Mouse (Mus musculus) hindbrain, embryonic 15.5 days (tissue): ENCODE measurements around the gene She. TPM values are rescaled to one million over a fixed set of nuclear protein-coding genes. Genes with fewer than 3 reads are reported as not detected.

ENCODE experiments used
- ATAC-seq: fragments of 200-750 bp; cut with Nextera tagmentation; 2 replicates; pipeline ENCODE4 v1.8.0; 2017; ENCODE audit warnings: low read depth, moderate number of reproducible peaks, moderate TSS enrichment; ENCODE audit not compliant: low FRiP score
- H3K27ac ChIP-seq: fragments of 300-500 bp; sonication (generic); replicated peaks from 2 replicates; pipeline ENCODE4 v1.5.1; 2015; ENCODE audit warnings: mild to moderate bottlenecking, inconsistent platforms
- H3K27me3 ChIP-seq: fragments of 300-500 bp; sonication (generic); 2 replicates; pipeline ENCODE4 v1.6.1; 2015; ENCODE audit warnings: control low read depth, inconsistent platforms
- H3K36me3 ChIP-seq: fragments of 300-500 bp; sonication (generic); 2 replicates; pipeline ENCODE4 v1.6.1; 2015; ENCODE audit warnings: control low read depth, inconsistent platforms
- H3K4me1 ChIP-seq: fragments of 300-500 bp; sonication (generic); replicated peaks from 2 replicates; pipeline ENCODE4 v1.6.1; 2015; ENCODE audit warnings: control low read depth, inconsistent platforms
- H3K4me2 ChIP-seq: fragments of 300-500 bp; sonication (generic); 2 replicates; pipeline ENCODE4 v1.6.1; 2015; ENCODE audit warnings: moderate library complexity, mild to moderate bottlenecking, inconsistent platforms
- H3K4me3 ChIP-seq: fragments of 300-500 bp; sonication (generic); 2 replicates; pipeline ENCODE4 v1.5.1; 2015; ENCODE audit warnings: mild to moderate bottlenecking, inconsistent platforms
- H3K9ac ChIP-seq: fragments of 300-500 bp; sonication (generic); 2 replicates; pipeline ENCODE4 v1.6.1; 2015; ENCODE audit warnings: inconsistent platforms
- H3K9me3 ChIP-seq: fragments of 300-500 bp; sonication (generic); 2 replicates; pipeline ENCODE4 v1.6.1; 2016; ENCODE audit warnings: control low read depth, inconsistent platforms
- WGBS: fragments of 180-500 bp; shearing (Covaris S2); methylation state at CpG from one replicate; pipeline ENCODE4 v1.1.7; 2015; 5-methylcytosine and 5-hydroxymethylcytosine counted together
- polyA plus RNA-seq: library from polyadenylated mRNA; unstranded; fragments of >200 nt; fragmentation: Nextera tagmentation; extraction: Ambion mirVana; gene quantifications from 2 replicates; pipeline ENCODE4 v1.2.1, GENCODE M21; 2015

Gene She
- polyA plus RNA-seq, 1 experiment from 2014 or later = 1.6 TPM

- no peaks in the 10 kb centered on the region for H3K4me1 ChIP-seq
- no peak overlapping the region for H3K4me3 ChIP-seq
- H3K27ac ChIP-seq = no peak overlapping the region
- 70% methylated on average over 5 of the region's 5 CpGs for WGBS
- ATAC-seq = no peak
- no peaks in the 10 kb centered on the region for H3K27me3 ChIP-seq
- H3K36me3 ChIP-seq = no peaks in the 10 kb centered on the region
- no peak overlapping the region for H3K9ac ChIP-seq
- H3K9me3 ChIP-seq = no peaks in the 10 kb centered on the region
- H3K4me2 ChIP-seq = no peak overlapping the region
Measured at GRCm38 (mm10) chr3:89800774-89801506, 30.2 kb upstream of the She start.

GRCm38 (mm10) chr3:89801507-89801847, 29.7 kb upstream of the She start:
- Histone ChIP-seq H3K4me2 (no peak overlapping the region), H3K9ac (no peak overlapping the region), H3K27me3 (no peaks in the 10 kb centered on the region), H3K9me3 (no peaks in the 10 kb centered on the region), H3K4me3 (no peak overlapping the region), H3K27ac (no peak overlapping the region), H3K36me3 (no peaks in the 10 kb centered on the region), H3K4me1 (no peaks in the 10 kb centered on the region)
- ATAC-seq = no peak
- 52% methylated on average over 3 of the region's 3 CpGs for WGBS

DNA sequence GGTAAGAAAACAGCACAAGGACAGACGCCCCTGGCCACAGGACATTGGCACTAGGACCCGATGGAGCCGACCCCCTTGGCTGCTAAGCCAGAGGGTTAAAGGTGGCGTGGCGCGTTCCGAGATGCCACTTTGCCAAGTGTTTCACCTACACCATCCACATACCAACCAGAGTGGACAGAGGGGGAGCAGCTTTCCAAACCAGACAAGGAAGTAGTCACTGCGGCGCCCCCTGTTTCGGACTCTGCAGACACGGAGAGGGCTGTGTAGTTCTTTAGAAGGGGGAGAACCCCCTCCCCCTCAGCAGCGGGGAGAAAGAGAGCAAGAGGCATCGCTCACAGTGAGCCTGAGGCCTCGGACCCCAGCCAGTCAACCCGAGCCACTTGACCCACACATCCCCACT, 28.3 kb upstream of the She start:
- Histone ChIP-seq H3K9me3 (no peaks in the 10 kb centered on the region), H3K27ac (no peak overlapping the region), H3K9ac (no peak overlapping the region), H3K27me3 (no peaks in the 10 kb centered on the region), H3K36me3 (no peaks in the 10 kb centered on the region), H3K4me2 (no peak overlapping the region), H3K4me3 (no peak overlapping the region), H3K4me1 (no peaks in the 10 kb centered on the region)
- ATAC-seq = no peak
- WGBS = 66% methylated on average over 15 of the region's 15 CpGs

GRCm38 (mm10) chr3:89805179-89805578, 26.0 kb upstream of the She start:
- ATAC-seq = no peak
- Histone ChIP-seq H3K4me3 (no peak overlapping the region), H3K4me2 (no peak overlapping the region), H3K9ac (no peak overlapping the region), H3K27ac (no peak overlapping the region), H3K4me1 (no peaks in the 10 kb centered on the region), H3K9me3 (no peaks in the 10 kb centered on the region), H3K27me3 (no peaks in the 10 kb centered on the region), H3K36me3 (no peaks in the 10 kb centered on the region)
- 71% methylated on average over 4 of the region's 4 CpGs for WGBS

DNA sequence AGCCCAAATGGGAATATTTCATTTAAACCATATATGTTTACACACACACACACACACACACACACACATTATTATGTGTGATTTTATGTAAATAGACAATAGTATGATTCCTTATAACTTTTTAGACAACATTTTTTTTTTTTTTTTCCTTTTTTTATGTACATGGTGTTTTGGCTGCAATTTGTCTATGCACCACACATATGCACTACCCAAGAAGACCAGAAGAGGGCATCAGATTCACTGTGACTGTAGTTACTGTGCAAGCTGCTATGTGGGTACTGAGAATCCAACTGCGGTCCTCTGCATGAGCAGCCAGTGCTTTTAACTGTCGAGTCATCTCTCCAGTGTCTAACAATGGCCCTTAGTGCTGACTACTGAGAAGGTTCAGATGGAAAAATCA, 24.4 kb upstream of the She start:
- H3K9ac ChIP-seq = no peak overlapping the region
- H3K4me3 ChIP-seq = no peak overlapping the region
- H3K9me3 ChIP-seq = no peaks in the 10 kb centered on the region
- H3K27me3 ChIP-seq = no peaks in the 10 kb centered on the region
- ATAC-seq = no peak
- no peak overlapping the region for H3K27ac ChIP-seq
- no peaks in the 10 kb centered on the region for H3K4me1 ChIP-seq
- 94% methylated on average over 2 of the region's 2 CpGs for WGBS
- H3K4me2 ChIP-seq = no peak overlapping the region
- H3K36me3 ChIP-seq = no peaks in the 10 kb centered on the region

DNA sequence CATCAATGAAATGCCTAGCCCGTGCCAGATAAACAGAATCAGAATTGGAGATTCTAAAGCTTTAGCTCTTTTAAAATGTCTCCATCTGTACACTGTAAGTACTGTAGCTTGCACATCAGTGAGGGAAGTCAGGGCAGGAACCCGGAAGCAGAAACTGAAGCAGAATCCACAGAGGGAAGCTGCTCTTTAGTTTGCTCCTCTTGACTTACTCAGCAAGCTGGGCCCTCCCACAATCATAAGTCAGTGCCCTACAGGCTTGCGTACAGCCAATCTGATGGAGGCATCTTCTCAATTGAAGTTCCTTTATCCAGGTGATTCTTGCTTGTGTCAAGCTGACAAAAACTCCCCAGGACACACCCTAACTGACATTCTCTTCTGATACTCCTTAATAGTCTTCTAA, 24.0 kb upstream of the She start:
- Histone ChIP-seq H3K4me3 (no peak overlapping the region), H3K27ac (no peak overlapping the region), H3K4me2 (no peak overlapping the region), H3K9me3 (no peaks in the 10 kb centered on the region), H3K36me3 (no peaks in the 10 kb centered on the region), H3K9ac (no peak overlapping the region), H3K4me1 (no peaks in the 10 kb centered on the region), H3K27me3 (no peaks in the 10 kb centered on the region)
- no peak for ATAC-seq
- WGBS = 93% methylated on average over 3 of the region's 3 CpGs

DNA sequence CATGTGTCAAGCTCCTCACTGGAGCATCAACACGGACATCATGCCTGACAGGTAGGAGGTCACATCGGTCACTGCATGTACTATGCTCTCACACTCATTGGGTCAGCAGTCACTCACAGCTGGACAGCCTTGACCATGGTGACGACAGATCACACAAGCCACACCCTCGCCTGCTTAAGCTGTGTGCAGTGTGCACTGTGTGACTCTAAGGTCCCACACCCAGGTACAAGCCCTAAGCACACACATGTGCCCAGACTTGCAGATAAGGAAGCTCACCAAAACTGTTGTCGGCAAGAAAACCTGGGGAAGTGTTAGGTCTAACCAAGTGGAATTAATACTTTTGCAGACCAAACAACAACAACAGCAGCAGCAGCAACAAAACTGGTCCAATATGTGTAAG, 23.3 kb upstream of the She start:
- Histone ChIP-seq H3K36me3 (no peaks in the 10 kb centered on the region), H3K9me3 (no peaks in the 10 kb centered on the region), H3K4me3 (no peak overlapping the region), H3K4me1 (no peaks in the 10 kb centered on the region), H3K9ac (no peak overlapping the region), H3K4me2 (no peak overlapping the region), H3K27ac (no peak overlapping the region), H3K27me3 (no peaks in the 10 kb centered on the region)
- 83% methylated on average over 5 of the region's 5 CpGs for WGBS
- ATAC-seq = no peak

DNA sequence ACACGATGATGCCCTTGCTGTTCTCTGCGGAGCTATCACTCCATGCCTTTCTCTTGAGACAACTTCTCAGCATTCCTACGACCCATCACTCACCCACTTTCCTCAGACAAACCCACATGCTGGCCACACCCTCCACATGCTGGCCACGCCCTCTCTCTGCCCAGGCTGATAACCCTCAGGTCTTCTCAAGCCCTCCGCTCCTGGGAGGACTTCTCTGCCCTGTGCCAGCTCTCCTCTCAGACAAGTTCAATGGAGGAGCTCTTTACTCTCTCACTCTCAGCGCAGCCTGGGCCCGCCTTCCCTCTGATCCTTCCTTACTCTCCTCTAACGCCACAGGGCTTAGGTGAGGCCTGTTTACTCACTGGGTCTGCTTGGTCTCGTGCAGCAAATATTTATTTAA, 22.5 kb upstream of the She start:
- Histone ChIP-seq H3K4me3 (no peak overlapping the region), H3K4me1 (no peaks in the 10 kb centered on the region), H3K27ac (no peak overlapping the region), H3K9me3 (no peaks in the 10 kb centered on the region), H3K27me3 (no peaks in the 10 kb centered on the region), H3K36me3 (no peaks in the 10 kb centered on the region), H3K4me2 (no peak overlapping the region), H3K9ac (no peak overlapping the region)
- ATAC-seq = no peak
- WGBS = 60% methylated on average over 9 of the region's 9 CpGs

DNA sequence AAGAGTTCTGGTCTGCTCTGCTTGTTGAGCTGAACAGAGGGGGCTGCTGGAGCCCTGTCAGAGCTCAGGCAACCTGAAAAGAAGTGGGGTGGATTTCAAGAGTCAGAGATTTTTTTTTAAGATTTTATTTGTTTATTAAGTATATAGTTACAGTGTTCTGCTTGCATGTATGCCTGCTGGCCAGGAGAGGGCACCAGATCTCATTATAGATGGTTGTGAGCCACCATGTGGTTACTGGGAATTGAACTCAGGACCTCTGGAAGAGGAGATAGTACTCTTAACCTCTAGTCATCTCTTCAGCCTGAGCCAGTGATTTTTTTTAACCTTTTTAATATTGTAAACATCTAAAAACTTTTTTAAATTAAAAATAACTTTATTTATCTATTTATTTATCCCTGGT, 20.3 kb upstream of the She start:
- H3K4me1 ChIP-seq = no peaks in the 10 kb centered on the region
- H3K9me3 ChIP-seq = no peaks in the 10 kb centered on the region
- ATAC-seq = no peak

GRCm38 (mm10) chr3:89812166-89812565, 19.0 kb upstream of the She start:
- Histone ChIP-seq H3K27me3 (no peaks in the 10 kb centered on the region), H3K27ac (no peak overlapping the region), H3K4me1 (no peaks in the 10 kb centered on the region), H3K4me2 (no peak overlapping the region), H3K36me3 (no peaks in the 10 kb centered on the region), H3K4me3 (no peak overlapping the region), H3K9ac (no peak overlapping the region), H3K9me3 (no peaks in the 10 kb centered on the region)
- WGBS = 77% methylated on average over 3 of the region's 3 CpGs
- no peak for ATAC-seq

More for the DNA sequence above, 20.3 kb upstream of the She start:
- no peaks in the 10 kb centered on the region for H3K36me3 ChIP-seq
- no peaks in the 10 kb centered on the region for H3K27me3 ChIP-seq
- no peak overlapping the region for H3K4me3 ChIP-seq
- H3K27ac ChIP-seq = no peak overlapping the region
- H3K9ac ChIP-seq = no peak overlapping the region
- H3K4me2 ChIP-seq = no peak overlapping the region

DNA sequence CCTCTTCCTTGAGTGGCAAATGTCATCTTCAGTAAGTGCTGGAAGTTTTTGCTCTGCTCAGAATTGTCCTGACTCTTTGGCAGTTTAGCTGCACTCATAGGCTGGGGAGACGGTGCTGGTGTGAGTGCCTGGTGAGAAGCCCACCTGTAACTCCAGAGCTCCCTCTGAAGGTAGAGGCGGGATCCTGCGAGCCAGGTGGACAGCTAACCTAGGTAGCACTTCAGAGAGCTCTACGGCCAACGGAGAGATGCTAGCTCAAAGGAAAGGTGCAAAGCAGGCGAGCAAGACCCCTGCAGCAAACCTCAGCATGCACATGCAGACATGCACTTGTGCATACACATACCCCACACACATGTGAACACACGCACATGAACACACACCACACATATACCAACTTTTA, 17.1 kb upstream of the She start:
- Histone ChIP-seq H3K4me3 (no peak overlapping the region), H3K4me2 (no peak overlapping the region), H3K4me1 (no peaks in the 10 kb centered on the region), H3K9ac (no peak overlapping the region), H3K36me3 (no peaks in the 10 kb centered on the region), H3K27ac (no peak overlapping the region), H3K27me3 (no peaks in the 10 kb centered on the region), H3K9me3 (no peaks in the 10 kb centered on the region)
- ATAC-seq = no peak
- WGBS = 83% methylated on average over 7 of the region's 7 CpGs

DNA sequence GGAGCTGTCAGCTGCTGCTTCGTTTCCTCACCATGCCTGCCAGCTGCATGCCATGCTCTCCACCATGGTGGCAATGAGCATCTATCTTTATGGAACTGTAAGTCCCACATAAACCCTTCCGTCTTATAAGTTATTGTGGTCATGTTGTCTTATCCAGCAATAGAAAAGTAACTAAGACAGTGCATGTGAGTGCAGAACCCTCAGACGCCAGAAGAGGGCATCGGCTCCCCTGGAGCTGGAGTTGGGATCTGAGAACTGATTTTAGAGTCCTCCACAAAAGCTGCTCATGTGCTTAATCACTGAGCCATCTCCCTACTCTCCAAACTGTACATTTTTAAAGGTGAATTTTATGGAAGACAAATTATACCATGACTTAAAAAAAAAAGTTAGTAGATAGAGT, 14.1 kb upstream of the She start:
- Histone ChIP-seq H3K4me2 (no peak overlapping the region), H3K9ac (no peak overlapping the region), H3K27me3 (no peaks in the 10 kb centered on the region), H3K36me3 (no peaks in the 10 kb centered on the region), H3K4me1 (no peaks in the 10 kb centered on the region), H3K4me3 (no peak overlapping the region), H3K27ac (no peak overlapping the region), H3K9me3 (no peaks in the 10 kb centered on the region)
- no peak for ATAC-seq
- 72% methylated on average over 4 of the region's 4 CpGs for WGBS

DNA sequence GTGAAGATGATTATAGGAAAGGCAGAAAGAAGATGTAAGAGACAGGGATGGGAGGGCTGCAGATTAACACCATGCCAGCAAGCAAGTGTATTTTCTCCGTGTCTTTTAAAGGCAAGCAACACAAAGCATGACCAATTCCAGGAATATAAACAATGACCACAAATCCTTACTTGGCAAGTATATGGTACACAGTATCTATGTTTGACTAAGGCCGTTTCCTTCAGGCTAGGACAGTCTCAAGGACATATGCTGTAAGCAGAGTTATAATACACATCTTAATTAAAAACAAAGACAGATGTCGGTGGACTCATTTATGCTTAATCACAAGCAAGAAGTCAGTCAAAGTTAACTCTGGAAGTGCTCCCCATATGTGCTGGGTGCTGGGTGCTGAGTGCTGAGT, 12.6 kb upstream of the She start:
- no peaks in the 10 kb centered on the region for H3K9me3 ChIP-seq
- no peak overlapping the region for H3K9ac ChIP-seq
- ATAC-seq = no peak
- H3K27me3 ChIP-seq = no peaks in the 10 kb centered on the region
- no peak overlapping the region for H3K27ac ChIP-seq
- H3K4me1 ChIP-seq = no peaks in the 10 kb centered on the region
- no peak overlapping the region for H3K4me2 ChIP-seq
- WGBS = 83% methylated on average over 3 of the region's 3 CpGs
- H3K36me3 ChIP-seq = no peaks in the 10 kb centered on the region
- H3K4me3 ChIP-seq = no peak overlapping the region
